Mouse (Mus musculus): ENCODE data around the gene Gna15.

The Gna15 gene

DNA sequence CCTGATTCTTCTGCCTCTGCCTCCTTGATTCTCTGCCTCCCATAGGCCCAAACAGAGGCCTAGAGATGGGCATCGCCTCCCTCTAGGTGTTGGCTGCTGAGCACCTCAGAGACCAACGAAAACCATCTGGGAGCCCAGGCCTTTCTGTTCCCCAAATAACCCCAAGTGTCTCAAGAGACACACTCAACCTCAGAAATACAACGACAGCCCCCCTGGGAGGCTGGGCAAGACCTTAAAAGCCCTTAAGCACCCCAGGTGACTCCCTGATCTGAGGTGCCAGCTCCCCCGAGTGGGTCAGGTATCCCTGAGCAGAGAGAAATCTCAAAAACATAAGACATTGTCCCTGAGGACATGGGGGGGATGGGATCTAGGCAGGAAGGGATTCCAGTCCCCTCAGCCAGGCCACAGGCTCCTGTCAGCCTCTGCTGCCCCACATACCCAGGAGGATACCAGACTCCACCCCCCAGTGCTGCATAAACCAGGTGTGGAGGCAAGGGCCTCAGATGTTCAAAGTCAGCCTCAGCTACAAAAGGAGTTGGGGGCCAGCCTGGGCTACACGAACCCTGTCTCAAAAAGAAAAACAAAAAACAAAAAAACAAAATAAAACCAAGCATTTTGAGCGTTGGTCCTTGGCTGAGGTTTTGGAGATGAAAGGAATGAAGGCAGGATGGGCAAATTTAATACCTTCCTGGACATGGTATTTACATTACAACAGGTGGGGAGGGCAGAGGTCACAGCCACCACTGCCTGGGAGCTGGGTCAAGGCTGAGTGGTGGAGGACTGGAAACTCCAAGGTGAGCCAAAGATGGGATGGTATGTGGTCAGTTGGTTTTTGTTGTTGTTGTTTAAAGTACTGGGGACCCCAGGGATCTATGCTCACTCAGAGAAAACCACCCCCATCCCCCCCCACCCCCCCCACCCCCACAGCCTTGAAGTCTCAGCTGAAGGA lies 30.1 kb upstream of the Gna15 start:
- no peak for DNase-seq (ENCODE audit: low read depth)

DNA sequence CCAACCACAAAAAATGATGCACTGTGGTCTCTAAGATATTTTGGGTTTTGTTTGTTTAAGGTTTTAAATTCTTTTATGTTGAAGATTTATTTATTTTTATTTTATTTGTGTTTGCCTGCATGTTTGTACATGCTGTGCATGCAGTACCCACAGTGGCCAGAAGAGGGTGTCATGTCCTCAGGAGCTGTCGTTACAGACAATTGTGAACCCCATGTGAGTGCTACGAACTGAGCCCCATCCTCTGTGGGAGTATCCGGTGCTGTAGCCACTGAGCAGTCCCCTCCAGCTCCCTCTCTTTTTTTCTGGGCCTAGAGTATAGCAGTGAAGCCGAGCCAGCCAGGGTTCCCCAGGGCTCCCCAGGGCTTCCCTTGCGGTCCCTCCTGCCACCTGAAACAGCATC lies 29.2 kb upstream of the Gna15 start:
- no peak for DNase-seq (ENCODE audit: low read depth)

DNA sequence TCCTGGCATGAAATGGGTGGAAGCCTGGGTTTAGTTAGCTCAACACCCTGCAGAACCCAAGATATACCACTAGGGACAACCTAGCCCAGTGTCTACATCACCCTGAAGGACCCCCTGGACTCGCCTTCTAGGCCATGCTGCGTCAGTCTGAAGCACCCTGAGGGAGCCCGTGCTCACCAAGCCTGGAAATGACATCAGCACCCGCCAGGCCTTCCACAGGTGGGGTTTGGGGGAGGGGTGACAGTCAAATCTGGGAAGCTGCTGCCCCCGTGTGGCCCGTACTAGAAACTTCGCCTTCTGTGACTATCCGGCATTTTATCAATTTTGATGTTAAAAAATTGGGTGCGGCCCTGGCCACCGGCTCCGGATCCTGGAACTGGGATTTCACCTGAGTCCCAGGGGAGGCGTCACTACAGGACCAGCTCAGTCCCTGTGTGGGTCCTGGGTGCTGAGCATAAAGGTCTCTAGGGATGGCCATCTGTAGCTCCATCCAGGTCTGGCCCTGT lies 27.6 kb upstream of the Gna15 start:
- DNase-seq (ENCODE audit: low read depth): peak; percentile 74

DNA sequence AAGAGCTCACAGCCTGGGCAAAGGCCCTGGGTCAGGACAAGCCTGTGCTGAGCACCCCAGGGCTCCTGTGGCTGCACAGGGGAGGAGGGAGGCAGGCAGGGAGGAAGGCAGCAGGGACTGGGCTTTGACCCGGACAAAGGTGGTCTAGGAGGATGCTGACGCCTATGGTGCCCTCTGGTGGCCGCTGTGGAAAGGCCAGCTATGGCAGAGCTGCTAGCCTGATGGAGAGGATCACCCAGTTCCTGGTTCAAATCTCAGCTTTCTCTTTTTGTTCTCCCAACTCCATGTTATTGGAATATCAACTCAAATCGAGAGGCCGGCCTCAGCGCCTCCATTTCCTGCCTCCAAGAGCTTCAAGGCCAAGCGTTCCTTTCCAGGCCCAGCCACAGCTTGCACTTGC lies 26.2 kb upstream of the Gna15 start:
- peak; percentile 72 for DNase-seq (ENCODE audit: low read depth)

DNA sequence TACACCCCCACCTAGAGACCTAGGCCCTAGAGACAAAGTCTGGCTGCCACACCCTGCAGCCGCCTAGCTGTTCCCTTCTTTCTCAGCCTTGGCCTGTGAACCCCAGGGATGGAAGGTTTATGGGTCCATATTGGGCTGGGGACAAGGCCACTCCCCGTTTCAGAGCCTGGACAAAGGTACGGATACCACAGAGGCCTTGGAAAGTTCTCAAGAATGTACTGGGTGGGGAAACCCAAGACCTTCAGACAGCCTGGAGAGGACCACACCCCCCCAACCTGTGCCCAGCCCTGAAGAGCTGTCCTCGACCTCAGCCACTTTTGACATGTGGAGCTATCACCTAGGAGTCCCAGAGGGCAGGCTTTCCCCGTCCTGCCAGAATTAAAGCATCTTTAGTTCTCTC lies 24.9 kb upstream of the Gna15 start:
- no peak for DNase-seq (ENCODE audit: low read depth)

DNA sequence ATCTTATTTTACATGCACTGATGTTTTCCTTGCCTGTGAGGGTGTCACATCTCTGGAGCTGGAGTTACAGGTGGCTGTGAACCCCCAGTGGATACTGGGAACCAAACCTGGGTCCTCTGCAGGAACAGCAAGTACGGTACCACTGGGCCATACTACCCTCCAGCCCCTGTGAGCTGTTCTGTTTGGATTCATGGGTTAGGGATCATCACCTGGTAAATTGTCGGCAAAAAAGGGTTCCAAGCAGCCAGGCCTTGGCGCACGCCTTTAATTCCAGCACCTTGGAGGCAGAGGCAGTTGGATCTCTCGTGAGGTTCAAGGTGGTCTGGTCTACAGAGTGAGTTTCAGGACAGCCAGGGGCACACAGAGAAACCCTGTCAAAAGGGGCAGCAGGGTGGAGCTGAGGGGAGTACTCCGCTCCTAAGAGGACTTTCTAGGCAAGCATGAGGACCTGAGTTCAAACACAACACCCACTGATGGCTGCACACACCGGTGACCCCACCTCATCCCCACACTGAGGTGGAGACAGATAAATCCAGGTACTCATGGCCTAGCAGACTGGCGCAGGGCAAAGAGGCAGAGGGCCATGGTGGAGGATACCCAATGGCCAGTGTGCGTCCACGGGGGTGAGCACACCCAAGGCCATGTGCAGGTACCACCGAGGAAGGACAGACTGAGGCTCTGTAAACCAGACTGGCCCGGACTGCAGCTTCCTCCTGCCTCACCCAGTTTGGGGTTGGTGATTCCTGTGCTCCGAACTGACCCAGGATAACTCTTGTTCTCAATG lies 23.0 kb upstream of the Gna15 start:
- no peak for DNase-seq (ENCODE audit: low read depth)

DNA sequence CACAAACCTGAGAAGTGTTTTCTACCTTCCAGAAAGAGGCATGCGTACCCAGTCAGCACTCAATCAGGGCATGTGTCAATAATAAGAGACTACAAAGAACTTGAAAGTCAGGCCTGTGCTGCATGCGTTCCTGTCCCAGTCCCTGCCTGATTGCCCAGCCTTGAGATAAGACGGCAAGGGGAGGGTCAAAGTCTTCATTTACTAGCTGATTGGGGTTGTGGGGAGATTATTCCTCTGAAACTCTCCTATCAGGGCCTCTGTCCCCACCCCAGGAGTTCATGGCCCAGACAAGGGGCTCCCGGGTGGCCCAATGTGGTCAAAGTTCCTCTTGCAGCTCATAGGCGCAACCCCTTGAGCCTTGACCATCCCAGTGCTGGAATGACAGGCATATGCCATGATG lies 22.3 kb upstream of the Gna15 start:
- DNase-seq (ENCODE audit: low read depth): no peak

DNA sequence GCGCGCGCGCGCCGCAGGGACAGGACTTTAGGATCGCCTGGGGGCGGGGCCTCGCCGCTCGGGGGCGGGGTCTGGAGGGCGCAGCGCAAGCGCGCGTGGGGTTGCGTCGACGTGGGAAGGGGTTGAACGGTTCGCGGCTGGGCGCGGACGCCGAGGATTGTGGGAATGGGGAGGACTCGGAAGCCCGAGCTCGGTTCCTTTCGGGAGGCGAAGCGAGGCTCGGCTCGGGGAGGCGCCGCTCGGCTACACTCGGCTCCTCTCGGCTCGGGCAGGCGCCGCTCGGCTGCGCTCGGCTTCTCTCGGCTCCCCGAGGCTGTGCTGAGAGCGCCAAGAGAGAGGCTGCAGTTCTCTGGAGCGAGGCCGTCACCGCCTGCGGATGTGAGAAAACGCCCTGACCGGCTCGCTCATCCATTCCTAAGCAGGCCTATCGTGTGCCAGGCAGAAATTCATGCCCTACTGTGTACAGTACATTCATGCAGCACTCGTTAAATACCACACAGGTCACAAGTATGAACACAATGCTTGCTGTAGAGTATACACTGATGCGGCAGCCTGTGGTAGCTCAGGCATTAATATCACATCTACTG lies 21.2 kb upstream of the Gna15 start, which contains the start of gene Gna11:
Gene Gna11 (minus strand): TSS at position 30 of the 587 bp plus-strand sequence.
- DNase-seq (ENCODE audit: low read depth): peak; percentile 96

DNA sequence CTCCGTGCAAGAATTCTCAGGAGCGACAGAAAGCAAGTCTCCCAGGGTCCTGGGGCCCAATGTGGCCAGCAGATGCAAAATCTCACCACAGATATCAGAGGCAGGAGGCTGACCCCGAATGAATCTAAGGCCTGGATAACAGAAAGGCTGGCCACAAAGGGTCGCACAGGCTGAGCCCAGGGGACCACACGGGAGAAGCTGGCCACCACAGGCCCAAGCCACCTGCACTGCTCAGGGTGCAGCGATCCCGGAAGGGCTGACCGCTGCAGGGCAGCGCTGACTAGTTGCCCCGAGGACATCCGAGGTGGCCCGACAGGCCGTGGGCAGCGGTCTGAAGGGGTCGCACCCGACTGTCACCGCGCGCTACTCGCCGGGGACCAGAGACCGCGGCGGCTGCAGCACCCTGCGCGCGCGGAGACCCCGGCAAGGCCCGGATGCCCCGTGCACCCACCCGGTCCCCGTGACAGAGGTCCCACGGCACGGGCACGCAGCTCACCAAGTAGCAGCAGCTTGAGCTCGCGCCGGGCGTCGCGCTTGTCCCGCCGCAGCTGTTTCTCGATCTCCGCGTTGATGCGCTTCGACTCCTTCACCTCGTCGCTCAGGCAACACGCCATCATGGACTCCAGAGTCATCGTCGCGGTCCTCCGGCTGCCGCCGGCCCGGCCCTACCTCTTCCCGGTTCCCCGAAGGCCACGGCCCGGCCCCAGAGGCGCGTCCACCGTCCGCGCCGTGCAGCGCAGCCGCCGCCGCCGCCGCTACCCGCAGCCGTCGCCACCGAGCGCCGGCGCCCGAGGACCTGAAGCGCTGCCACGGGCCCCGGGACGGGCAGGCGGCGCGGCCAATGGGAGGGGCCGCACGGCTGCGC lies 20.5 kb upstream of the Gna15 start:
- no peak for DNase-seq (ENCODE audit: low read depth)

DNA sequence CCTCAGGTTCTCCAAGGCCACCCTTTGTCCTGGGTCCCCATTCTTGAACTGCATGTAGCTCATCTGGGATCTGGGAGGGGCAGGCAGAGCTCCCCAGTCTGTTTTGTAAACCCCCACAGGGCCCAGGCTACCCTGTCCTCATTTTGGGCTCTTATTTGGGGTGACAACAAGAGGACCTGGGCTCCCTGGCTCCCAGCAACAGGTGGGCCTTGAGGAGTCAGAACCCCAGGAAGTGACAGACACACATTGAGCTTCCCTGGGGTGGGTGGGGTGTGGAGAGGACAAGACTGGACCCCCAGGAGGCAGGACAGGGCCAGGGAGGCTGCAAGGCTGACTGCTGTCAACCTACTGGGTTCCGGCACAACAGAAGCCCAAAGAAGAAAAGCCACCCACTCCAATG lies 19.6 kb upstream of the Gna15 start:
- no peak for DNase-seq (ENCODE audit: low read depth)

DNA sequence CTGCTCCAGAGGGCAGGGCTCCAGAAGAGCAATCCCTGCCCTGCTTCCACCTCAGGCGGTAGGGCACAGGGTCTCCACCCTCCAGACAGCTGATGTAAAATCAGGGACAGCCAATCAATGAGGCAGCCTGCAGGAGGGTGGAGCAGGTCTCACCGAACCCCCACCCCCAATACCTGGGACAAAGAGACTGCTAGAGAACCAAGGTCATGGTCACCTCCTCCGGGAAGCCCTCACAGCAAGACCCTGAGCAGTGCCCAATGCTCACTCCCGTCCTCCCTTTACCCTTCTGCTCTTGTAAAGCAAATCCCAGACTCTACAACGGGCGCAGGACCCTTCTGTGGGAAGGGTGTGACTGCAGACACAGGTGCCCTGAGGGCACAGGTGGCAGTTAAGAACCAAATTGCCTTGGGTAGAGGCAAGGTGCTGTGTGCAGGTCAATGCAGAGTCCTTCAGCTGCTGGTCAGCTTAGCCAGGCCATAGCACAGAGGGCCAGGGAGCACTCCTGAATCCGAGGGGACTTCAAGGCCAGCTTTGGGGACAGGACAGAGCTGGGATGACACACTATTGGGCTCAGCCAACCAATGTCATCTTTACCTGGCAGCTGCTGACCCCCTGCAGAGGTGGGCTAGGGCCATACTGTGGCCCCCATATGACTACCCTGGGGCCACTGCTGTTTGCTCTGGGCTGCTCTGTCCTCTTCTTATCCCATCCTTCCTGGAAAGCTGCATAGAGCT lies 18.9 kb upstream of the Gna15 start:
- DNase-seq (ENCODE audit: low read depth): no peak

DNA sequence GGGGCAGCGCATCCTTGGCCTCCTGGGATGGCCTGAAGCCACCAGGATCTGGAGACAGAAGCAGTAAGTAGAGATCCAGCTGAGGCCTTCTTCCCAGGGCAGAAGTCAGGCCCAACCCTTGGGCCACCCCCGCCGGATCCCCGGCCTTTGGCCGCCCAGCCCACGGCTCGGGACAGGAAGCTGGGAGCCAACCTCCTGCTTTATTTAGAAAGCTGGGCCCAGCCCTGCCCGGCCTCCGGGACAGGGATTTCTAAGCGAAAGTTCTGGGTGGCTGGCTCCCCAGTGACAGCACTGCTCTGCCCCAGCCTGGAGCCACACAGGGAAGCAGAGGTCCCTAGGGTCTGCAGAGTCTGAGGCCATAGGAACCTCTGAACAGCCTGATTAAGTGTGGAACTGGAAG lies 17.8 kb upstream of the Gna15 start:
- no peak for DNase-seq (ENCODE audit: low read depth)

DNA sequence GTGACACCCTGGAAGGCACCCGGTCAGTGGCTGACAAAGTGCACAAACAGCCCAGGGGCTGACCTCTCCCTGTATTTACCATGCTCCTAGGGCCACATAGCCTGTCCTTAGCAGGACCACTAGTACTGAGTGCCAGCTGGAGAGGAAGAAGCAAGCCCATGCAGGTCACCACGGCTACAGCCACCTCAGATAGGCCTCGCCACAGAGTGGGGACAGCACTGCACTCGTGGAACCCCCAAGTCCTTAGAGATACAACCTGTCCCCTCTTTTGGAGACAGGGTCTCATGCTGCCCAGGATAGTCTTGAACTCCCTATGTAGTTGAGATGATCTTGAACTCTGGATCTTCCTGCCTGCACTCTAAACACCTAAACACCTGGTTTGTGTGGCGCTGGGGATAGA lies 17.3 kb upstream of the Gna15 start:
- DNase-seq (ENCODE audit: low read depth): no peak

DNA sequence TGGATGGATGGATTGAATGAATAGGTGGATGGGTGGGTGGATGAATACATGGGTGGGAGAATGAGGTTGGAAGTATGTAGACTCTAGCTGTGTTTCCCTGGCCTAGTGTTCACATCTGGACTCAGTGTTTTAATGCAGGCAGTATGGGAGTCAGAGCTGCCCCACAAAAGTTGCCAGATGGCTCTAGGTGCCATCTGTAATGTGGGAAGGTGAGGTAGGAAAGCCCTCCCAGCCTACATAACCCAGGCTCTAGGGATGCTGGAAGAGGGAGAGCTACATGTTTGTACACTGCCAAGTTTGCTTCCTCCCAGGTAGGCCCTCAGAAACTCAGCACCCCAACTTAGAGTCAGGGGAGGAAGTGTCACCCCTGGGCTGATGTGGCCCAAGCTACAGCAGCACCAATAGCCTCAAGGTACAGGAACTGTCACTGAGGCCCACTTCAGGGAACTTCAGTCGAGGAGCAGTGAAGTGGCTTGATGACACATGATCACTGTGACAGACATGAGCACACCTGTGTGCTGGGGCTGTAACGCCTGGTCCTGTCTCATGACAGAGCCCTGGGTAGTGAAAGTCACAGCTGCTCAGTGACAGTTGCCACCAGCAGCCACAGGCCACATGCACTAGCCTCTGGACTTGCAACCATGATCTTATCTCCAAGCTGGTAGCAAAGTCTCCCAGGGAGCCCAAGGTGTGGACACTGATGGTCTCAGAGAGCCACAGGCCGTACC lies 14.5 kb upstream of the Gna15 start:
- no peak for DNase-seq (ENCODE audit: low read depth)

DNA sequence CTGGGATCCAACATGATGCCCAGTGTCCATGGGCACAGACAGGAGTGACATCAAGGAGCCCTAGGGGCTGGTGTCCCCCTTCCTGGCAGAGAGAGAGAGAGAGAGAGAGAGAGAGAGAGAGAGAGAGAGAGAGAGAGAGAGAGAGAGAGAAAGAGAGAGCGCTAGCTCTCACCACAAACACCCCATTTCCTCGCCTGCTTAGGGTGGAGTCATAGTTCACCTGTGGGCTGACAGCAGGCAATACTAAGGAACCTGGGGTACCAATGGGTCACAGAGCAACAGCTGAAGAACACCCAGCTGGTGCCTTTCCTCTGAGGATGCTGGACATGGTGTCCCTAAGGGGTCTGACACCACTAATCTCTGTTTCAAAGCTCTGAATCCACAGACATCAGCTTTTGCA lies 13.4 kb upstream of the Gna15 start:
- no peak for DNase-seq (ENCODE audit: low read depth)

DNA sequence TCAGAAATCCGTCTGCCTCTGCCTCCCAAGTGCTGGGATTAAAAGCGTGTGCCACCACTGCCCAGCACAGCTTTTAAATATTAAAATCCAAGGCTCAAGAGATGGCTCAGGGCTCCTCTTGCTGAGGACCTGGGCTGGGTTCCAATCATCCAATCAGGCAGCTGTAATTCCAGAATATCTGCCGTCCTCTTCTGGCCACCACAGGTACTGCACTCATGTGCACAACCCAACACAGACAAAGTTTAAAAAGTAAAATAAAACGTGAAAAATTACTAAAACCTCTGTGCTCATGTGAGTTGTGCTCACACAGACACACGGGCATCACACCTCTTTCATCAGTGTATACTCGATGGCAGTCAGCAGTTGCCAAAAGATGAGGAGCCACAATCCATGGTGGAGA lies 12.7 kb upstream of the Gna15 start:
- no peak for DNase-seq (ENCODE audit: low read depth)

DNA sequence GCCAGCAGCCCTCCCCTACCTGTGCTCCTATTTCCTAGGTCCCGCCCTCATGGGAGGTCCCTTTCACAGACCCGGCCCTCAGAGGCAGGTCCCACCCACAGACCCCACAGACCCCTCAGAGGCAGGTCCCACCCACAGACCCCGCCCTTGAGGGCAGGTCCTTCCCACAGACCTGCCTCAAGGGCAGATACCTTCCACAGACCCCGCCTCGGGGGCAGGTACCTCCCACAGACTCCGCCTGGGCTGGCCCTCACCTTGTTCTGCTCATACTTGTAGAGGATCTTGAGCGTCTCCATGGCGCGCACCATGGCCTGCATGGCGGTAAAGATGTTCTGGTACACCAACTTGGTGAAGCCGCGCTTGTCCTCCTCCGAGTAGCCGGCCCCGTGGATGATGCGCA lies 10.8 kb upstream of the Gna15 start:
- DNase-seq (ENCODE audit: low read depth): no peak

DNA sequence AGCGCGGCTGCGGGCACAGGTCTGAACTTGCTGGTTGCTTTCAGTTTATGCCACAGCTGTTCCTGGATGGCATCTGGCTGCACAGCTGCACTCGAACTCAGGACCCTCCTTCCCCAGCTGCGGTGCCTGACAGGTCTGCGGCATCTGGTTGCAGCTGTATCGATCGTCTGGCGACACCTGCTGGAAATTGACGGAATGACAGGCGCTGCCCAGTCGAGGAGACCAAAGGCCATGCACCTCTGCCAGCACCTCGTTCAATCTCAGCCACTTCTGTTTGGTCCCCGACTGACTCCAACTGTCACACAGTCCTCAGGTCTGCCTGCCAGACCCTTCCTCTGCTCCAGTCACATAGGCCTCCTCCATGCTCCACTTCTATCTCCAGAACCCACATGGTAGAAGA lies 2.8 kb upstream of the Gna15 start:
- DNase-seq (ENCODE audit: low read depth): no peak

DNA sequence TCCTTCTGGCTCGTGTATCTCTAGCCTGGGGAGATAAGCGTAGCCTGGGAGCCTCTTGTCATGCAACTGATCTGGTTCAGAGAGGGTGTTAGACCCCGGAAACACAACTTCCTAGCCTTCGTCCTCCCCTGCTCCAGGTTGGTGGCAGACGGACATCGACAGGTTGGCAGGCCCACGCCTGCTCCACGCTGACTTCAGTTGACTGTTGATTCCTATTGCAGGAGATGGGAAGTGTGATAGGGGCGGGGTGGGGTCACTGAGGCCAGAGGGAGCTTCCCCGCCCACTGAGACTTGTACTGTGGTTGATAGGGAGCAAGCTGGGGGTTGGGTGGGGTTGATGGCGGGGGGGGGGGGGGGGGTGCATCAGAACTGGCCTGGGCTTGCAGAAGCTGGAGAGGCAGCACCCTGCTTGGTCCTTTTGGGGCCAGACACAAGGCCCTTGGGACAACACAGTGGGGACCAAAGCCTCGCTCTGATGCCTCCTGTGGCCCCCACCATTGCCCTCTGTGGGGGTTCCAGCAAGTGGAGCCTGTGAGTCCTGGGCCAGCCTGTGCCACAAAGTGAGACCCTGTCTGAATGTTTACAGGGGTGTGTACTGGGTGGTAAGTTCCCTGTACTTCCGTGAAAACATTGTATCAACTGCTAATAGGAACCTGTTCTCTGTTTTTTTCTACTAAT lies 1.1 kb upstream of the Gna15 start:
- no peak for DNase-seq (ENCODE audit: low read depth)

DNA sequence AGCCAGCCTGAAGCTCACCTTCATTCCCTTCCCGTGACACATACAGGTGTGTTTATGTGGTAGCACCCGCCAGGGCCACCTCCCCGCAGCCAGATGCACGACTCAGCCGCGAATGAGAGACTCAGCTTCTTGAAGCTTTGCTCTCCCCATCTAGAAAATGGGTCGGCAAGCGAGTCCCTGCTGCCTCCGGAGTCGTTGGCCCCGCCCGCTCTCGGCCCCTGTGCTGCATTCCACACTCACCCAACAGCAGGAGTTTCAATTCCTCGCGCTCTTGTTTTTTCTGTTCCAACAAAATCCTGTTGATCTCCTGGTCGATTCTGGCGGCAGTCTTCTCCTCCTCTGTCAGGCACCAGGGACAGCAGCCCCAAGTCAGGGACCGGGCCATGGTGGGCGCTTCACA lies 455 bp downstream of the Gna15 start:
- DNase-seq (ENCODE audit: low read depth): no peak

Data from c-Kit-positive CD71-negative TER-119-negative erythroid progenitor cells, embryonic 14.5 days (primary cell).